Mouse (Mus musculus) lung, adult 2 months (tissue): ENCODE measurements at regions not wholly inside any gene's neighbourhood (a gene's known extent, or its start where the extent isn't known, plus 50 kb on each side); places are given as distances from the start of the nearest gene placed in this dataset.

ENCODE experiments used
- CTCF ChIP-seq: fragments of 200-500 bp; IDR thresholded peaks from 2 replicates; pipeline ENCODE4 v1.5.1; 2011; ENCODE audit warnings: mild to moderate bottlenecking, low read length, control low read depth; ENCODE audit not compliant: insufficient read depth
- POLR2A ChIP-seq: fragments of 200-500 bp; IDR thresholded peaks from 2 replicates; pipeline ENCODE4 v1.6.1; 2011; ENCODE audit warnings: low read depth, mild to moderate bottlenecking, control low read depth, low read length, borderline replicate concordance; ENCODE audit errors: extremely low read depth

DNA sequence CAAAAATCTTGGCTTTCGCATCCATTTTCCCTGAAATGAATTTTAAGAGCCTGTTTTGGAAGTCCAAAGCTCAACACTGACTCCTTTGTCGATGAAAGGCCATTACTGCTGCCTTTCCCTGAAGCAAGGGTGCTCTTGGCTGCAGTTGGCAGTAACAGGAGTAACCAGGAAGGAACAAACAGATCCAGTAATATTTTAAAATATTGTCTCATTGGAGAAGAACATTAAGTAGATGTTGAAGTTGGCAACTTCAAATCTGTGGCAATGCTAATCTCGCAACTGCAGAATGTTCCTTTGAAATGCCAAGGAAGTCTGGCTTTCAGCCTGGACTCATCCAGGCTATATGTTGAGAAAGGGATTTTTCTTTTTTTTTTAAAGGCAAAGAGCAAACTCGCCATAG, 154.3 kb upstream of the Lef1 start:
- TF ChIP-seq CTCF = no peak
- no peak for TF ChIP-seq POLR2A
